Mouse (Mus musculus) lung, embryonic 16.5 days (tissue): ENCODE results near the gene Aldh1l1. TPM values are rescaled to one million over a fixed set of nuclear protein-coding genes. Genes with fewer than 3 reads are reported as not detected.
A peak's percentile ranks its signal among the peaks of the same experiment; 100 is the strongest.

Experiments
- ATAC-seq: fragments of 200-750 bp; cut with Nextera tagmentation; 2 replicates; pipeline ENCODE4 v1.8.0; 2017; ENCODE audit warnings: low read depth, mild to moderate bottlenecking, moderate library complexity
- H3K27ac ChIP-seq: fragments of 300-500 bp; sonication (generic); 2 replicates; pipeline ENCODE4 v1.5.1; 2014; ENCODE audit warnings: mild to moderate bottlenecking, control low read depth, low read length
- H3K27me3 ChIP-seq: fragments of 300-500 bp; sonication (generic); 2 replicates; pipeline ENCODE4 v1.6.1; 2014; ENCODE audit warnings: low read depth, low read length, mixed read lengths; ENCODE audit not compliant: control insufficient read depth, insufficient read depth
- H3K36me3 ChIP-seq: fragments of 300-500 bp; sonication (generic); 2 replicates; pipeline ENCODE4 v1.6.1; 2014; ENCODE audit warnings: low read length; ENCODE audit not compliant: control insufficient read depth, insufficient read depth
- H3K4me1 ChIP-seq: fragments of 300-500 bp; sonication (generic); replicated peaks from 2 replicates; pipeline ENCODE4 v1.6.1; 2014; ENCODE audit warnings: low read length, mixed read lengths; ENCODE audit not compliant: control insufficient read depth, insufficient read depth
- H3K4me2 ChIP-seq: fragments of 300-500 bp; sonication (generic); 2 replicates; pipeline ENCODE4 v1.6.1; 2014; ENCODE audit warnings: low read depth, low read length, control low read depth
- H3K4me3 ChIP-seq: fragments of 300-500 bp; sonication (generic); 2 replicates; pipeline ENCODE4 v1.5.1; 2014; ENCODE audit warnings: mild to moderate bottlenecking, low read length, control low read depth
- H3K9ac ChIP-seq: fragments of 300-500 bp; sonication (generic); 2 replicates; pipeline ENCODE4 v1.6.1; 2014; ENCODE audit warnings: low read length, control low read depth
- H3K9me3 ChIP-seq: fragments of 300-500 bp; sonication (generic); 2 replicates; pipeline ENCODE4 v1.6.1; 2016; ENCODE audit warnings: low read length; ENCODE audit not compliant: control insufficient read depth
- WGBS: fragments of 180-500 bp; shearing (Covaris S2); extraction: QIAGEN DNeasy Blood & Tissue Kit; methylation state at CpG from one replicate; pipeline ENCODE4 v1.1.7; 2014; 5-methylcytosine and 5-hydroxymethylcytosine counted together
- polyA plus RNA-seq: library from polyadenylated mRNA; unstranded; fragments of >200 nt; fragmentation: Nextera tagmentation; extraction: Ambion mirVana; gene quantifications from 2 replicates; pipeline ENCODE4 v1.2.1, GENCODE M21; 2015

Aldh1l1 gene
- polyA plus RNA-seq, 1 experiment from 2014 or later = 2.4 TPM

GRCm38 (mm10) chr6:90475854-90476212 lies 10.4 kb upstream of the Aldh1l1 start:
- no peaks in the 10 kb centered on the region for H3K36me3 ChIP-seq
- H3K9ac ChIP-seq = no peak overlapping the region
- no peak for ATAC-seq
- 74% methylated on average over 3 of the region's 3 CpGs for WGBS
- no peak overlapping the region for H3K4me3 ChIP-seq
- H3K9me3 ChIP-seq = no peaks in the 10 kb centered on the region
- H3K27ac ChIP-seq = no peak overlapping the region
- peaks cover 16% of the 10 kb centered on the region for H3K4me1 ChIP-seq
- H3K4me2 ChIP-seq = no peak overlapping the region
- no peaks in the 10 kb centered on the region for H3K27me3 ChIP-seq

- 40% methylated on average over 14 of the region's 14 CpGs for WGBS
- no peak overlapping the region for H3K4me3 ChIP-seq
Measured at GRCm38 (mm10) chr6:90476941-90477518, 9.2 kb upstream of the Aldh1l1 start.

GRCm38 (mm10) chr6:90484249-90484648 lies 2.0 kb upstream of the Aldh1l1 start:
- WGBS = 46% methylated on average over 3 of the region's 3 CpGs
- no peaks in the 10 kb centered on the region for H3K27me3 ChIP-seq
- no peak overlapping the region for H3K4me3 ChIP-seq
- no peaks in the 10 kb centered on the region for H3K4me1 ChIP-seq
- no peak overlapping the region for H3K9ac ChIP-seq
- no peak overlapping the region for H3K27ac ChIP-seq
- H3K9me3 ChIP-seq = no peaks in the 10 kb centered on the region
- no peak overlapping the region for H3K4me2 ChIP-seq
- no peaks in the 10 kb centered on the region for H3K36me3 ChIP-seq
- ATAC-seq = no peak

More at GRCm38 (mm10) chr6:90476941-90477518, 9.2 kb upstream of the Aldh1l1 start:
- no peaks in the 10 kb centered on the region for H3K36me3 ChIP-seq
- peaks cover 7% of the 10 kb centered on the region for H3K4me1 ChIP-seq
- no peaks in the 10 kb centered on the region for H3K27me3 ChIP-seq
- peak; percentile 80 for ATAC-seq
- H3K27ac ChIP-seq = no peak overlapping the region
- no peaks in the 10 kb centered on the region for H3K9me3 ChIP-seq
- peak overlapping the region; percentile 34 for H3K4me2 ChIP-seq
- no peak overlapping the region for H3K9ac ChIP-seq

- WGBS = 71% methylated on average over 5 of the region's 5 CpGs
- Histone ChIP-seq H3K4me3 (no peak overlapping the region), H3K9me3 (no peaks in the 10 kb centered on the region), H3K9ac (no peak overlapping the region), H3K4me2 (no peak overlapping the region), H3K27me3 (no peaks in the 10 kb centered on the region), H3K4me1 (no peaks in the 10 kb centered on the region), H3K36me3 (no peaks in the 10 kb centered on the region), H3K27ac (no peak overlapping the region)
- ATAC-seq = no peak
Measured at GRCm38 (mm10) chr6:90484876-90485275, 1.4 kb upstream of the Aldh1l1 start.

- H3K4me3 ChIP-seq = no peak overlapping the region
- H3K4me1 ChIP-seq = no peaks in the 10 kb centered on the region
- H3K36me3 ChIP-seq = no peaks in the 10 kb centered on the region
- ATAC-seq = no peak
- H3K9me3 ChIP-seq = no peaks in the 10 kb centered on the region
- H3K4me2 ChIP-seq = no peak overlapping the region
- H3K9ac ChIP-seq = no peak overlapping the region
- H3K27ac ChIP-seq = no peak overlapping the region
- WGBS = 66% methylated on average over 1 of the region's 1 CpGs
- H3K27me3 ChIP-seq = no peaks in the 10 kb centered on the region
Measured at GRCm38 (mm10) chr6:90487531-90487930, 1.3 kb downstream of the Aldh1l1 start.

- Histone ChIP-seq H3K9ac (no peak overlapping the region), H3K4me2 (no peak overlapping the region), H3K27me3 (no peaks in the 10 kb centered on the region), H3K36me3 (no peaks in the 10 kb centered on the region), H3K4me1 (no peaks in the 10 kb centered on the region), H3K4me3 (no peak overlapping the region), H3K27ac (no peak overlapping the region), H3K9me3 (no peaks in the 10 kb centered on the region)
- no peak for ATAC-seq
- WGBS = 72% methylated on average over 3 of the region's 3 CpGs
Measured at GRCm38 (mm10) chr6:90489532-90489931, 3.3 kb downstream of the Aldh1l1 start.

GRCm38 (mm10) chr6:90490976-90491375 lies 4.7 kb downstream of the Aldh1l1 start:
- no peak overlapping the region for H3K9ac ChIP-seq
- WGBS = 78% methylated on average over 2 of the region's 2 CpGs

GRCm38 (mm10) chr6:90491956-90492744 lies 5.9 kb downstream of the Aldh1l1 start:
- Histone ChIP-seq H3K36me3 (no peaks in the 10 kb centered on the region), H3K9me3 (no peaks in the 10 kb centered on the region), H3K27ac (no peak overlapping the region), H3K4me2 (no peak overlapping the region), H3K4me3 (no peak overlapping the region), H3K27me3 (no peaks in the 10 kb centered on the region), H3K4me1 (peaks cover 3% of the 10 kb centered on the region), H3K9ac (no peak overlapping the region)
- ATAC-seq = no peak
- WGBS = 68% methylated on average over 10 of the region's 10 CpGs

More at GRCm38 (mm10) chr6:90490976-90491375, 4.7 kb downstream of the Aldh1l1 start:
- no peaks in the 10 kb centered on the region for H3K27me3 ChIP-seq
- H3K27ac ChIP-seq = no peak overlapping the region
- H3K4me1 ChIP-seq = peaks cover 3% of the 10 kb centered on the region
- no peak overlapping the region for H3K4me2 ChIP-seq
- no peaks in the 10 kb centered on the region for H3K9me3 ChIP-seq
- no peaks in the 10 kb centered on the region for H3K36me3 ChIP-seq
- H3K4me3 ChIP-seq = no peak overlapping the region
- no peak for ATAC-seq

GRCm38 (mm10) chr6:90494155-90494554 lies 7.9 kb downstream of the Aldh1l1 start:
- Histone ChIP-seq H3K4me2 (no peak overlapping the region), H3K27ac (no peak overlapping the region), H3K4me3 (no peak overlapping the region), H3K4me1 (peaks cover 3% of the 10 kb centered on the region), H3K36me3 (no peaks in the 10 kb centered on the region), H3K27me3 (no peaks in the 10 kb centered on the region), H3K9ac (no peak overlapping the region), H3K9me3 (no peaks in the 10 kb centered on the region)
- no peak for ATAC-seq
- WGBS = 78% methylated on average over 3 of the region's 3 CpGs
